Mouse (Mus musculus): ENCODE measurements around the gene Atp1b1. TPM values are rescaled to one million over a fixed set of nuclear protein-coding genes. Genes with fewer than 3 reads are reported as not detected.

Atp1b1 gene
- polyA plus RNA-seq, 1 experiment from 2014 or later = 23.7 TPM

GRCm38 (mm10) chr1:164397672-164398071, 60.5 kb downstream of the Atp1b1 start:
- Histone ChIP-seq H3K4me2 (no peak overlapping the region), H3K27ac (ENCODE audit: low read depth) (no peak overlapping the region), H3K36me3 (ENCODE audit: insufficient read depth) (no peaks in the 10 kb centered on the region), H3K4me3 (ENCODE audit: low read depth, low read length) (no peak overlapping the region), H3K4me1 (ENCODE audit: insufficient read depth) (no peaks in the 10 kb centered on the region), H3K9me3 (ENCODE audit: low read depth, low read length) (peaks cover 3% of the 10 kb centered on the region; the same call in 1 of the 2 replicates), H3K27me3 (ENCODE audit: insufficient read depth, low read length) (no peaks in the 10 kb centered on the region), H3K9ac (no peak overlapping the region)
- no peak for TF ChIP-seq CTCF (IDR thresholded peaks at IDR 0.05; ENCODE audit: low read depth)
- WGBS = 48% methylated on average over 4 of the region's 4 CpGs
- no peak for DNase-seq
- no peak for ATAC-seq (ENCODE audit: insufficient read depth)

GRCm38 (mm10) chr1:164395131-164395780, 62.9 kb downstream of the Atp1b1 start:
- Histone ChIP-seq H3K27ac (ENCODE audit: low read depth) (no peak overlapping the region), H3K4me1 (ENCODE audit: insufficient read depth) (no peaks in the 10 kb centered on the region), H3K9me3 (ENCODE audit: low read depth, low read length) (no peaks in the 10 kb centered on the region), H3K36me3 (ENCODE audit: insufficient read depth) (no peaks in the 10 kb centered on the region), H3K9ac (no peak overlapping the region), H3K4me3 (ENCODE audit: low read depth, low read length) (no peak overlapping the region), H3K4me2 (no peak overlapping the region), H3K27me3 (ENCODE audit: insufficient read depth, low read length) (no peaks in the 10 kb centered on the region)
- TF ChIP-seq CTCF (IDR thresholded peaks at IDR 0.05; ENCODE audit: low read depth) = no peak
- DNase-seq = no peak
- ATAC-seq (ENCODE audit: insufficient read depth) = no peak
- WGBS = 80% methylated on average over 6 of the region's 6 CpGs

GRCm38 (mm10) chr1:164392176-164392575, 66.0 kb downstream of the Atp1b1 start:
- H3K4me2 ChIP-seq = no peak overlapping the region
- TF ChIP-seq CTCF (IDR thresholded peaks at IDR 0.05; ENCODE audit: low read depth) = no peak
- H3K36me3 ChIP-seq (ENCODE audit: insufficient read depth) = no peaks in the 10 kb centered on the region
- H3K27me3 ChIP-seq (ENCODE audit: insufficient read depth, low read length) = no peaks in the 10 kb centered on the region
- H3K27ac ChIP-seq (ENCODE audit: low read depth) = no peak overlapping the region
- DNase-seq (no peak), ATAC-seq (ENCODE audit: insufficient read depth) (no peak)
- no peak overlapping the region for H3K9ac ChIP-seq
- no peak overlapping the region for H3K4me3 ChIP-seq (ENCODE audit: low read depth, low read length)
- WGBS = 23% methylated on average over 3 of the region's 3 CpGs
- H3K4me1 ChIP-seq (ENCODE audit: insufficient read depth) = no peaks in the 10 kb centered on the region
- no peaks in the 10 kb centered on the region for H3K9me3 ChIP-seq (ENCODE audit: low read depth, low read length)

- no peaks in the 10 kb centered on the region for H3K9me3 ChIP-seq (ENCODE audit: low read depth, low read length)
- ATAC-seq (ENCODE audit: insufficient read depth) (no peak), DNase-seq (no peak)
- no peaks in the 10 kb centered on the region for H3K27me3 ChIP-seq (ENCODE audit: insufficient read depth, low read length)
- TF ChIP-seq CTCF (IDR thresholded peaks at IDR 0.05; ENCODE audit: low read depth) = no peak
- H3K4me2 ChIP-seq = no peak overlapping the region
- WGBS = 88% methylated on average over 4 of the region's 4 CpGs
- no peaks in the 10 kb centered on the region for H3K4me1 ChIP-seq (ENCODE audit: insufficient read depth)
- H3K9ac ChIP-seq = no peak overlapping the region
- no peak overlapping the region for H3K4me3 ChIP-seq (ENCODE audit: low read depth, low read length)
- no peaks in the 10 kb centered on the region for H3K36me3 ChIP-seq (ENCODE audit: insufficient read depth)
- H3K27ac ChIP-seq (ENCODE audit: low read depth) = no peak overlapping the region
Measured at GRCm38 (mm10) chr1:164389743-164390142, 68.4 kb downstream of the Atp1b1 start.

Other genes starting within 250 kb of the Atp1b1 start
- 9.2 and 9.4 TPM in 2 replicates for gene Slc19a2, start 209.3 kb downstream of the Atp1b1 start, polyA plus RNA-seq (2014; fragmentation: Nextera tagmentation; extraction: Ambion mirVana)
- 5.0 and 6.0 TPM in 2 replicates for gene Ccdc181, start 182.8 kb downstream of the Atp1b1 start, polyA plus RNA-seq (2014; fragmentation: Nextera tagmentation; extraction: Ambion mirVana)
- gene Nme7, start 154.2 kb downstream of the Atp1b1 start, polyA plus RNA-seq (2014; fragmentation: Nextera tagmentation; extraction: Ambion mirVana) = 32.6 and 32.9 TPM in 2 replicates
- 23.9 and 27.8 TPM in 2 replicates for gene Blzf1, start 150.9 kb downstream of the Atp1b1 start, polyA plus RNA-seq (2014; fragmentation: Nextera tagmentation; extraction: Ambion mirVana)